Mouse (Mus musculus): ENCODE results near the gene Ninl.

GRCm38 (mm10) chr2:150914781-150915515, 124.2 kb downstream of the Ninl start:
- TF ChIP-seq GATA1 (IDR thresholded peaks at IDR 0.05; ENCODE audit: low read length) = no peak
- no peak for TF ChIP-seq TAL1 (IDR thresholded peaks at IDR 0.05; ENCODE audit: low read length)
